Mouse (Mus musculus) CD4-positive, CD25-positive, alpha-beta regulatory T cell, adult 2 months (primary cell): Measurements from ENCODE around the gene Itga2.

Experiments
- DNase-seq: peaks from one replicate; pipeline ENCODE4 v3.0.0-alpha.2; 2012; ENCODE audit warnings: low read depth, low spot score

Itga2 gene

GRCm38 (mm10) chr13:114818513-114818912 lies 113.4 kb downstream of the Itga2 start:
- DNase-seq = no peak

- peak; percentile 99 for DNase-seq
Measured at GRCm38 (mm10) chr13:114817751-114818360, 114.0 kb downstream of the Itga2 start, which contains the start of gene Mocs2. TSS of gene Mocs2 (plus strand) at chr13:114818236.

- no peak for DNase-seq
Measured at GRCm38 (mm10) chr13:114809624-114810210, 122.2 kb downstream of the Itga2 start.

GRCm38 (mm10) chr13:114802971-114803370 lies 128.9 kb downstream of the Itga2 start:
- no peak for DNase-seq

GRCm38 (mm10) chr13:114801857-114802256 lies 130.0 kb downstream of the Itga2 start:
- no peak for DNase-seq

- peak; percentile 63 for DNase-seq
Measured at GRCm38 (mm10) chr13:114793250-114794030, 138.5 kb downstream of the Itga2 start.

GRCm38 (mm10) chr13:114791511-114791910 lies 140.4 kb downstream of the Itga2 start:
- peak; percentile 30 for DNase-seq
